Mouse (Mus musculus) liver, postnatal 0 days (tissue): ENCODE data around the gene T2.

ENCODE experiments used
- CTCF ChIP-seq: sonication (generic); IDR thresholded peaks from 2 replicates; pipeline ENCODE4 v1.5.1; 2016; ENCODE audit warnings: antibody characterized with exemption, low read depth
- EP300 ChIP-seq: IDR thresholded peaks from 2 replicates; pipeline ENCODE4 v1.6.1; 2016; ENCODE audit warnings: antibody characterized with exemption, low read depth, mild to moderate bottlenecking

GRCm38 (mm10) chr17:8429896-8430295 lies 74.1 kb downstream of the T2 start:
- TF ChIP-seq CTCF (no peak), EP300 (no peak)
